Mouse (Mus musculus): ENCODE results near the gene Plau.
A peak's percentile ranks its signal among the peaks of the same experiment; 100 is the strongest.

The Plau gene

DNA sequence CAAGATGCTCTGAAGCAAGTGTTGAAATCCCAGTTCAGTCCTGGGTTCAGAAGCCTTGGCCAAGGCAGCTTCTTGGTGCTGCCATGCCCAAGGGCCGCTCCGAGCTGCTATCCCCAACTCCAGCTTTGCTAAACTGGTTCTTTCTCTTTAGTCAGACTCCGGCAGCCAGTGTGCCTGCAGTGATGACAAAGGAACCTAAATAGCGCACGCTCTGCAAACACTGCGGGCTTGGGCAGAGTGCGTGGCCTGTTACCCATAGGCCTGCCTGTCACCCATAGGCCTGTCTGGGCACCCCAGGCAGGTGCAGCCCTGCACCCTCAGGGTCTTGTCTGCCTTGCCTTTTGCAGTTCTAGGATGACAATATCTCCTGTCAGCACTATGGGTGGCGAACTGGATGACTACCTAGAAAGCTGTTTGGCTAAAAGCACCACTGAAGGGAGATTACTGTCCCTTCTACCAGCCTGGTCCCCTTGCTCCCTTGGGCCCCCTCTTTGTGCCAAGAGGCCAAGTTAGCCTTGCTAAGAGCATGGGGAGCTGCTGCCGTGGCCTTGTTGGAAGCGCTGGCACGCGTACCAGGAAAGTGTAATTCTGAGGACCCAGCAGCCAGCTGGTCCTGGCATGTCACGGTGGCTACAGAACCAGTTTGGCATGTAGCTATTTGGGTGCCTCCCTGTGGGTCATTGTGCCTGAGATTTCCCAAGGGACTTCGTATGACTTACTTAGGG, 30.2 kb upstream of the Plau start:
- DNase-seq (ENCODE audit: low read depth), result no peak

- no peak for DNase-seq (ENCODE audit: low read depth)
Observed at GRCm38 (mm10) chr14:20809349-20809748, 27.1 kb upstream of the Plau start.

DNA sequence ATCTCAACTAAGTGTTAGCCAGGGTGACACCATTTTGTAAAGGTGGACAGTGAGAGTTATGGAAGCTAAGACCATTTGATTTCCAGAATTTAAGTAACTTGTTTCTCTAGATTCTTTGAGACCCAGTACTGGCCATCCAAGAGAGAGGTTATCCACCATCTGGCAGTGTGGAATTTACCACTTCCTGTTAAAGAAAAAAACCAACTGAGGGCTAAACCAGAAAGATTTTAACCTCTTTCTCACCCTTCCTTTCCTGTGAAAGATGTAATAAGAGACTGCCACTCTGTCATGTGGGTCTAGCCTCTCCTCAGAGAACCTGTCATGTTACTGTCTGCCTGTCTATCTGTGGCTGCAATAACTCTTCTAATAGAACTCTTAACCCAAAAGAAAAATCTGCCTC, 26.6 kb upstream of the Plau start:
- no peak for DNase-seq (ENCODE audit: low read depth)

- no peak for DNase-seq (ENCODE audit: low read depth)
Observed at GRCm38 (mm10) chr14:20811236-20811635, 25.2 kb upstream of the Plau start.

DNA sequence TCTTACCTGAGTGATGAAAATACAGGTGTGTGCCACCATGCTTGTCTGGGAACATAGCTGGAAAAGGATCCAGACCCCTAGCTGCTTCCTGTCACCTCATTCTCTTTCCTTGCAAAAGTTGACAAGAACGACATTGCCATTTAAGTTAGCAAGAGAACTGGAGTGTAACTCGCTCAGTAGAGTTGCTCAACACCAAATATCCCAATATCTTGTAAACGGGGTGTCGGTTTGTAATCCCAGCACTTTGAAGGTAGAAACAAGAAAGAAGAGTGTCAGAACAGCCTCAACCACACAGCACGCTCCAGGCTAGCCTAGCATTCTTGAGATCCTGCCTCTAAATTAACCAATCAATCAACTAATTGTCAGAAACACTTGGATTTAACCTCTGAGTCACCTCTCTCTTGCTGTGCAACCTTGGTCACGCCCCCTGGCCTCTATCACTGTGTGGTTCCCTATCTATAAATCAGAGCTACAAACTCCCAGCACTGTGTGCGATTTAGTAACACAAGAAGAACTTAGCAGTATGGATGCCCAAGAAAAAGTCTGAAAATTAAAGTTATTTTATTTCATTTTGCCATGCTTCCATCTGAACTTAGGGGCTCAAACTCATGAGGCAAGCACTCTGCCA, 24.6 kb upstream of the Plau start:
- DNase-seq (ENCODE audit: low read depth), result no peak

- DNase-seq (ENCODE audit: low read depth), result no peak
Observed at GRCm38 (mm10) chr14:20815448-20815847, 21.0 kb upstream of the Plau start.

GRCm38 (mm10) chr14:20824517-20824916, 11.9 kb upstream of the Plau start:
- no peak for DNase-seq (ENCODE audit: low read depth)

DNA sequence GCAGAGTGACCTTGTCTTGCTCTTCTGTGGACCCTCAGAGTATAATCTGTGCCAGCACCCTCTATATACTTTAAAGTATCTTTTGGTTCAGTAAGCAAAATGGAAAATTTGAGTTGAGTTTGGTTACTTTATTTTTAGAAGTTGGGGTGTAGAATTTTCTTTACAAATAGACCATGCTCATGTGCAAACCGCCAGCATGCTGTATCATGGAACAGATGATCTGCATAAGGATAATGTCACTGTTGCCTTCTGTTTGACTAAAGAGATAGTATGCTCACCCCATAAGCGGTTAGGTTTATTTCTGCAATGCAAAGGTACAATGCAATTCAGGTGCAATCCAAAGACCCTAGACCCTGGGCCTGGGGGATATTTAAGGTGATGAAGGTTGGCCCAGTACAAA, 10.9 kb upstream of the Plau start:
- DNase-seq (ENCODE audit: low read depth), result no peak

DNA sequence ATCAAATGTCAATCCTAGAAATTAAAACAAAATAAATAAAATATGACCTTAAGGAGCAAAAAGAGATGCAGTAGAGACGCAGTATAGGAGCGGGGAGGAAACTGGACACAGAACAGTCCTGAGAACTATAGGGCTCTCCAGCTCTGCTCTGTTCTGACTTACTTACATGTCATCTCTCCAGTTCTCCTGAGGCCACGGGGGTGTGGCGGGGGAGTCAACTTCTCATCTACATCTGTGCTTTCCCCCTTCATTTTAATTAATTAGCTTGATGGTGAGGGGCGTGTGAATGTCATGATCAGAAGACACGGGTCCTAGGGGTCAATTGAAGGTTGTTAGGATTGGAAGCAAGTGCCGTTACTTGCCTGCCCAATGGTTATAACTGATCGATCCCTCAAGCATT, 9.4 kb upstream of the Plau start:
- DNase-seq (ENCODE audit: low read depth), result no peak

DNA sequence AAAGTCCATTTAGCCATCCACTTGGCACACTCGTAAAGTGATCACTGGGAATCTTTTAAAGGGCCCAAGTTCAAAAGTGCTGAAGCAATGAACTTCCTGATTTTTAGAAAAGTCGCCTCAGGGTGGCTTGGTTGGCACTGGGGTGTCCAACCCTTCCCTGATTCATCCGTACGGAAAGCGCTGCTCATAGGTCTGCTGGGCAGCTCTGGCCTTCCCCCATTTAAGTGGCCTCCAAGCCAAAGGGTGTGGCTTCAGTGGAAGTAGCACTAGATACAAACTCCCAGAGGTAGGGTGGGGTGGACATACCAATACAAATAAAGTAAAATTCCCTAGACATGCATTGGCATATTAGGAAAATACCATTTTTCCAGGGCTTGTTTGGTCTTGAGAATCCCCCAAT, 9.0 kb upstream of the Plau start:
- no peak for DNase-seq (ENCODE audit: low read depth)

- DNase-seq (ENCODE audit: low read depth), result no peak
Observed at GRCm38 (mm10) chr14:20828524-20828923, 7.9 kb upstream of the Plau start.

DNA sequence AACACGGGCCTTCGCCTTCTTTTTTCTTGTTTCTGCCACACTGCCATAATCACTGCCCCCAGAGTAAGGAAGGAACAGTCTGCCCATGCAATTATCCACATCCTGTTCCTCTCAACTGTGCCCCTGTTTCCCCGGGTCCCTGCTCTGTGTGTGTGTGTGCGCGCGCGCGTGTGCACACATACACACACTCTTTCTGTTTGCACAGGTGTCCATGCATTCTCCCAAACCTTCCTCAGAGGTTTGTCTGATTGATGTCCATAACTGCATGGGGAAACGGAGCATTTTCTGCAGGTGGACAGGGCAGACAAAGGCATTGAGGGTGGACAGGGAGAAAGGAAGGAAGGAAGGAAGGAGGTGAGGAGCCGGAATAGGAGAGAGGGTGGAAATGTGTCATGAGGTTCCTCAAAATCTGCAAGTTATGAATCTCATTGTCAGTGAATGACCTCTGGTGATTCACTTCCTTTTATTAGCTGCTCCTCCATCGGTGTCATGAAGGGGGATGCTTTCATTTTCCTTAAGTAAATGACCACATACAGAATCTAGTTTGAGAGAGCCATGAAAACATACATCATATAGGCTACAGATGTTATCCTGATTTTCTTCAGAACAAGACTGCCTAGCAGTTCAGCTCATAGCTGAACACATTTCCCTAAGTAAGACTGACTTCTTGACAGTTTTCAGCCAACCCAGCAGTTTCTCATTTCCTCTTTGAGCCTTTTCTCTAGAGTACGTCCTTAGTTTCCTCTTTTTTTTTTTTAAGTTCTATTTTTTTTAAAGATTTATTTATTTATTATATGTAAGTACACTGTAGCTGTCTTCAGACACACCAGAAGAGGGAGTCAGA, 6.7 kb upstream of the Plau start:
- DNase-seq (ENCODE audit: low read depth), result no peak

DNA sequence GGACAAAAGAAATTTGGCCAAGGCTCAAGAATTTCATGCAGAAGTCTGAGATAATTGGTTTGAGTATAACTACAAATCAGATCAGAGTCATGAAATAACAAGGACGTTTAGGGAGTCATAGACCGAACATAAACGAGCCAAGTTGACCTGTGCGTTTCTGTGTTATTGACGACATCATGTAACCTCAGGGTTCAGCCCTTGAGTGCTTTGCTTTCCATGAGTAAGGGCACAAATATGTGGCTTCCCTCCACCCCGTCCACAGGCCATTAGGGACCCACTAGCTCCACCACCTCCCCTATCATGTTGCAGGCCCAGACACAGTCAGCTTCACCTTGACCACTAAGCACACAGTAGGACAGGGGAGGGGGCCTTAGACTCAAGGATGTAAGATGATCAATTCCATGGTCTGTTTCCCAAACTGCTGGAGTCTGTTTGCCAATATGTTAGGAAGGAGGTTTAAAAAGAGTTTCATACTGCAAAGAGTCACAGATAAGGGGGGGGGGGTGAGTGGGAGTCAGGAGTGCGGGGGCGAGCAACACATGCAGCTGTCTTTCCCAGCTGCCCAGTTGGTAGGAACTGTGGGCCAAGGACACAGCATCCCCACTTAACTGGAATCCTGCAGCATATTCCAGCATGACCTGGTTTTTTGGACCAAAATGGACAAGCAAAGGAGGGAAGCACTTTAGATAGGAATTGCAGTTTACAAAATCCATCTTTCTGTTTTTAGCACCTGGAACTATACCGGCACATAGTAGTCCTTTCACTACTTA, 5.1 kb upstream of the Plau start:
- peak; percentile 81 for DNase-seq (ENCODE audit: low read depth)

GRCm38 (mm10) chr14:20831915-20832314, 4.5 kb upstream of the Plau start:
- peak; percentile 43 for DNase-seq (ENCODE audit: low read depth)

- no peak for DNase-seq (ENCODE audit: low read depth)
Observed at GRCm38 (mm10) chr14:20833525-20833924, 2.9 kb upstream of the Plau start.

GRCm38 (mm10) chr14:20834136-20834535, 2.3 kb upstream of the Plau start:
- peak; percentile 71 for DNase-seq (ENCODE audit: low read depth)

- DNase-seq (ENCODE audit: low read depth), result peak; percentile 39
Observed at GRCm38 (mm10) chr14:20836905-20837376, 481 bp downstream of the Plau start.

DNA sequence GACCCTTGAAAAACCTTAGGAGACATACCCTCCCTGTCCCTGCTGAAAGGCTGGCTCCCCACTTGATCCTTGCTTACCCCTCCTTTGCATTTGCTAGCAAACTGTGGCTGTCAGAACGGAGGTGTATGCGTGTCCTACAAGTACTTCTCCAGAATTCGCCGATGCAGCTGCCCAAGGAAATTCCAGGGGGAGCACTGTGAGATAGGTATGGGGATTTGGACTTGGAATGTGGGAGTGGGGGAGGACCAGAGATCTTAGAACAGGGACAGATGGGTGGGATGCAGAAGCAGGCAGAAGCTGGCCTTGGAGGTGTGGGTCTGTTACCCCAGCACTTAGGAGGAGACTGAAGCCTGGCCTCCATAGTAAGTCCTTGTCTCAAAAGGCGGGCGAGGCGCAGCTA, 1.2 kb downstream of the Plau start:
- DNase-seq (ENCODE audit: low read depth), result no peak

- DNase-seq (ENCODE audit: low read depth), result no peak
Observed at GRCm38 (mm10) chr14:20841526-20841925, 5.1 kb downstream of the Plau start.

- no peak for DNase-seq (ENCODE audit: low read depth)
Observed at GRCm38 (mm10) chr14:20842629-20843028, 6.2 kb downstream of the Plau start.

GRCm38 (mm10) chr14:20844126-20844525, 7.7 kb downstream of the Plau start:
- no peak for DNase-seq (ENCODE audit: low read depth)
